Mouse (Mus musculus) gastrocnemius, adult 2 months (tissue): ENCODE data around the gene Ggcx. TPM values are rescaled to one million over a fixed set of nuclear protein-coding genes. Genes with fewer than 3 reads are reported as not detected.
"Not testable (repeated sequence)": the region's sequence is repeated elsewhere in the genome, so short reads cannot be mapped to it uniquely, and the experiment has no call there.

Source experiments
- DNase-seq: peaks from one replicate; pipeline ENCODE4 v3.0.0; 2022
- H3K27ac ChIP-seq: fragments of 200-600 bp; 2 replicates; pipeline ENCODE4 v1.8.1; 2022; ENCODE audit warnings: mild to moderate bottlenecking
- H3K4me3 ChIP-seq: fragments of 200-600 bp; 2 replicates; pipeline ENCODE4 v1.8.1; 2022; ENCODE audit warnings: mild to moderate bottlenecking, moderate library complexity
- CTCF ChIP-seq: fragments of 200-600 bp; IDR thresholded peaks from 2 replicates; pipeline ENCODE4 v1.8.1; 2022; ENCODE audit warnings: antibody characterized with exemption, mild to moderate bottlenecking, moderate library complexity
- intact Hi-C: fragments of 180-260 bp; cut with DNase I; formaldehyde crosslinking; loops from one replicate; pipeline ENCODE4 v1.15.1; 2025
- total RNA-seq, 2 experiments: library from RNA; stranded (reverse); gene quantifications; 2 replicates each; pipeline ENCODE4 v1.2.3; 2021

Gene Ggcx
- total RNA-seq, 2 experiments from 2014 or later: 12.2 to 17.3 TPM

- no peak for TF ChIP-seq CTCF
- Histone ChIP-seq H3K4me3 (no peak overlapping the region), H3K27ac (peak overlapping the region; percentile 35; the same call in 1 of the 2 replicates)
- no peak for DNase-seq
- intact Hi-C loops: loop anchor here (2.0 kb wide), 1 partner anchor 14 kb away; no protein-coding TSS in a partner anchor
Measured at GRCm38 (mm10) chr6:72458921-72459320, 44.8 kb downstream of the Ggcx start.

GRCm38 (mm10) chr6:72460036-72460801 lies 46.1 kb downstream of the Ggcx start:
- no peak for TF ChIP-seq CTCF
- intact Hi-C loops: no loop called here
- no peak for DNase-seq
- Histone ChIP-seq H3K27ac (peak overlapping the region; percentile 51), H3K4me3 (no peak overlapping the region)

- DNase-seq, H3K27ac ChIP-seq, H3K4me3 ChIP-seq, intact Hi-C loops: not testable (repeated sequence)
Measured at GRCm38 (mm10) chr6:72462550-72463257, 48.6 kb downstream of the Ggcx start.

GRCm38 (mm10) chr6:72465361-72466157 lies 51.5 kb downstream of the Ggcx start:
- DNase-seq: peak; percentile 55
- no peak for TF ChIP-seq CTCF
- Histone ChIP-seq H3K27ac (peak overlapping the region; percentile 73), H3K4me3 (no peak overlapping the region)
- intact Hi-C loops: no loop called here

GRCm38 (mm10) chr6:72466171-72466570 lies 52.1 kb downstream of the Ggcx start:
- no peak overlapping the region for H3K4me3 ChIP-seq
- H3K27ac ChIP-seq: peak overlapping the region; percentile 73
- no peak for TF ChIP-seq CTCF
- intact Hi-C loops: no loop called here
- no peak for DNase-seq

- DNase-seq: peak; percentile 86
- intact Hi-C loops: loop anchor here (2.0 to 5.0 kb wide), 2 partner anchors 15 to 39 kb away; no protein-coding TSS in a partner anchor
- Histone ChIP-seq H3K4me3 (peak overlapping the region; percentile 54), H3K27ac (peak overlapping the region; percentile 93)
- no peak for TF ChIP-seq CTCF
Measured at GRCm38 (mm10) chr6:72473264-72474041, 59.3 kb downstream of the Ggcx start.

- DNase-seq: no peak
- intact Hi-C loops: no loop called here
- H3K27ac ChIP-seq: peak overlapping the region; percentile 93
- H3K4me3 ChIP-seq: no peak overlapping the region
- TF ChIP-seq CTCF: no peak
Measured at GRCm38 (mm10) chr6:72475221-72475985, 61.3 kb downstream of the Ggcx start.

GRCm38 (mm10) chr6:72476836-72477235 lies 62.7 kb downstream of the Ggcx start:
- peak overlapping the region; percentile 63; the same call in 1 of the 2 replicates for H3K27ac ChIP-seq
- intact Hi-C loops: no loop called here
- H3K4me3 ChIP-seq: no peak overlapping the region
- no peak for DNase-seq
- TF ChIP-seq CTCF: no peak

GRCm38 (mm10) chr6:72477621-72478020 lies 63.5 kb downstream of the Ggcx start:
- DNase-seq: peak; percentile 64
- peak overlapping the region; percentile 63 for H3K27ac ChIP-seq
- H3K4me3 ChIP-seq: no peak overlapping the region
- intact Hi-C loops: no loop called here
- TF ChIP-seq CTCF: no peak

- DNase-seq, H3K27ac ChIP-seq, intact Hi-C loops, H3K4me3 ChIP-seq: not testable (repeated sequence)
Measured at GRCm38 (mm10) chr6:72478691-72479090, 64.6 kb downstream of the Ggcx start.
